Mouse (Mus musculus) embryonic facial prominence, embryonic 11.5 days (tissue): Measurements from ENCODE around the gene C1ql4. TPM values are rescaled to one million over a fixed set of nuclear protein-coding genes. Genes with fewer than 3 reads are reported as not detected.

Source experiments
- ATAC-seq: fragments of 200-750 bp; cut with Nextera tagmentation; replicated peaks from 2 replicates; pipeline ENCODE4 v1.8.0; 2017; ENCODE audit warnings: low read depth; ENCODE audit not compliant: insufficient number of reproducible peaks, low FRiP score, low TSS enrichment
- DNase-seq: peaks from one replicate; pipeline ENCODE4 v3.0.0-alpha.2; 2015; ENCODE audit warnings: low spot score
- H3K27ac ChIP-seq: fragments of 300-500 bp; sonication (generic); replicated peaks from 2 replicates; pipeline ENCODE4 v1.5.1; 2014; ENCODE audit warnings: mild to moderate bottlenecking, low read depth, low read length, control low read depth
- H3K27me3 ChIP-seq: fragments of 300-500 bp; sonication (generic); 2 replicates; pipeline ENCODE4 v1.6.1; 2014; ENCODE audit warnings: mild to moderate bottlenecking, low read length, moderate library complexity, mixed read lengths; ENCODE audit not compliant: control insufficient read depth, insufficient read depth
- H3K36me3 ChIP-seq: fragments of 300-500 bp; sonication (generic); replicated peaks from 2 replicates; pipeline ENCODE4 v1.6.1; 2014; ENCODE audit warnings: low read depth, mild to moderate bottlenecking, low read length, moderate library complexity, mixed read lengths; ENCODE audit not compliant: control insufficient read depth, insufficient read depth
- H3K4me1 ChIP-seq: fragments of 300-500 bp; sonication (generic); 2 replicates; pipeline ENCODE4 v1.6.1; 2014; ENCODE audit warnings: low read length, mixed read lengths; ENCODE audit not compliant: control insufficient read depth, insufficient read depth
- H3K4me2 ChIP-seq: fragments of 300-500 bp; sonication (generic); 2 replicates; pipeline ENCODE4 v1.6.1; 2014; ENCODE audit warnings: low read depth, mild to moderate bottlenecking, control low read depth, low read length, moderate library complexity
- H3K4me3 ChIP-seq: fragments of 300-500 bp; sonication (generic); 2 replicates; pipeline ENCODE4 v1.5.1; 2014; ENCODE audit warnings: low read depth, low read length, control low read depth
- H3K9ac ChIP-seq: fragments of 300-500 bp; sonication (generic); replicated peaks from 2 replicates; pipeline ENCODE4 v1.6.1; 2014; ENCODE audit warnings: mild to moderate bottlenecking, control low read depth, low read length
- H3K9me3 ChIP-seq: fragments of 300-500 bp; sonication (generic); replicated peaks from 2 replicates; pipeline ENCODE4 v1.6.1; 2016; ENCODE audit warnings: mild to moderate bottlenecking, low read length, inconsistent platforms, mixed read lengths; ENCODE audit not compliant: control insufficient read depth
- WGBS: fragments of 180-500 bp; shearing (Covaris S2); extraction: QIAGEN DNeasy Blood & Tissue Kit; methylation state at CpG from one replicate; pipeline ENCODE4 v1.1.7; 2014; 5-methylcytosine and 5-hydroxymethylcytosine counted together
- polyA plus RNA-seq: library from polyadenylated mRNA; unstranded; fragments of >200 nt; fragmentation: Nextera tagmentation; extraction: Ambion mirVana; gene quantifications from 2 replicates; pipeline ENCODE4 v1.2.1, GENCODE M21; 2014

C1ql4 gene
- polyA plus RNA-seq, 1 experiment from 2014 or later, result 1.0 TPM

GRCm38 (mm10) chr15:99039996-99040919 lies 47.4 kb downstream of the C1ql4 start:
- Histone ChIP-seq H3K4me3 (no peak overlapping the region), H3K36me3 (no peaks in the 10 kb centered on the region; the same call in none of the 2 replicates), H3K4me2 (no peak overlapping the region), H3K9me3 (no peaks in the 10 kb centered on the region), H3K9ac (no peak overlapping the region), H3K4me1 (no peaks in the 10 kb centered on the region), H3K27me3 (no peaks in the 10 kb centered on the region), H3K27ac (no peak overlapping the region)
- no peak for DNase-seq
- 69% methylated on average over 26 of the region's 26 CpGs for WGBS
- no peak; the same call in 1 of the 2 replicates for ATAC-seq

- no peak overlapping the region for H3K9ac ChIP-seq
- H3K36me3 ChIP-seq, result no peaks in the 10 kb centered on the region; the same call in none of the 2 replicates
- WGBS, result 89% methylated on average over 4 of the region's 4 CpGs
- no peaks in the 10 kb centered on the region for H3K27me3 ChIP-seq
- H3K4me1 ChIP-seq, result no peaks in the 10 kb centered on the region
- no peaks in the 10 kb centered on the region for H3K9me3 ChIP-seq
- no peak overlapping the region for H3K27ac ChIP-seq
- DNase-seq (no peak), ATAC-seq (no peak)
- H3K4me2 ChIP-seq, result no peak overlapping the region
- H3K4me3 ChIP-seq, result no peak overlapping the region
These were observed 48.3 kb downstream of the C1ql4 start for GRCm38 (mm10) chr15:99039306-99039705.

- H3K4me1 ChIP-seq, result no peaks in the 10 kb centered on the region
These were observed 48.8 kb downstream of the C1ql4 start for GRCm38 (mm10) chr15:99038797-99039196.

GRCm38 (mm10) chr15:99038025-99038424 lies 49.6 kb downstream of the C1ql4 start:
- no peak overlapping the region for H3K4me2 ChIP-seq
- no peak for ATAC-seq
- H3K9me3 ChIP-seq, result no peaks in the 10 kb centered on the region
- H3K4me1 ChIP-seq, result no peaks in the 10 kb centered on the region
- no peaks in the 10 kb centered on the region for H3K27me3 ChIP-seq
- H3K36me3 ChIP-seq, result no peaks in the 10 kb centered on the region; the same call in none of the 2 replicates
- H3K4me3 ChIP-seq, result no peak overlapping the region
- no peak overlapping the region for H3K27ac ChIP-seq
- DNase-seq, result no peak
- 88% methylated on average over 1 of the region's 1 CpGs for WGBS
- no peak overlapping the region for H3K9ac ChIP-seq

More at GRCm38 (mm10) chr15:99038797-99039196, 48.8 kb downstream of the C1ql4 start:
- Histone ChIP-seq H3K27ac (no peak overlapping the region), H3K27me3 (no peaks in the 10 kb centered on the region), H3K36me3 (no peaks in the 10 kb centered on the region; the same call in none of the 2 replicates), H3K4me3 (no peak overlapping the region), H3K4me2 (no peak overlapping the region), H3K9ac (no peak overlapping the region), H3K9me3 (no peaks in the 10 kb centered on the region)
- DNase-seq, result no peak
- no peak for ATAC-seq
- WGBS, result 88% methylated on average over 5 of the region's 5 CpGs

- ATAC-seq (no peak), DNase-seq (no peak)
- H3K27ac ChIP-seq, result no peak overlapping the region
- no peaks in the 10 kb centered on the region for H3K27me3 ChIP-seq
- H3K36me3 ChIP-seq, result no peaks in the 10 kb centered on the region; the same call in none of the 2 replicates
- no peaks in the 10 kb centered on the region for H3K9me3 ChIP-seq
- H3K4me3 ChIP-seq, result no peak overlapping the region
- H3K9ac ChIP-seq, result no peak overlapping the region
- H3K4me2 ChIP-seq, result no peak overlapping the region
- H3K4me1 ChIP-seq, result no peaks in the 10 kb centered on the region; the same call in 1 of the 2 replicates
- 91% methylated on average over 8 of the region's 8 CpGs for WGBS
These were observed 51.2 kb downstream of the C1ql4 start for GRCm38 (mm10) chr15:99036249-99036905.

- WGBS, result 84% methylated on average over 4 of the region's 4 CpGs
- H3K4me2 ChIP-seq, result no peak overlapping the region
- ATAC-seq (no peak), DNase-seq (no peak)
- H3K4me1 ChIP-seq, result no peaks in the 10 kb centered on the region; the same call in 1 of the 2 replicates
- H3K4me3 ChIP-seq, result no peak overlapping the region
- H3K9me3 ChIP-seq, result no peaks in the 10 kb centered on the region
- no peaks in the 10 kb centered on the region; the same call in none of the 2 replicates for H3K36me3 ChIP-seq
- no peak overlapping the region for H3K27ac ChIP-seq
- no peaks in the 10 kb centered on the region for H3K27me3 ChIP-seq
- no peak overlapping the region for H3K9ac ChIP-seq
These were observed 52.2 kb downstream of the C1ql4 start for GRCm38 (mm10) chr15:99035431-99035830.
